Mouse (Mus musculus): ENCODE results near the gene Cox6b1.
A peak's percentile ranks its signal among the peaks of the same experiment; 100 is the strongest.

Gene Cox6b1

DNA sequence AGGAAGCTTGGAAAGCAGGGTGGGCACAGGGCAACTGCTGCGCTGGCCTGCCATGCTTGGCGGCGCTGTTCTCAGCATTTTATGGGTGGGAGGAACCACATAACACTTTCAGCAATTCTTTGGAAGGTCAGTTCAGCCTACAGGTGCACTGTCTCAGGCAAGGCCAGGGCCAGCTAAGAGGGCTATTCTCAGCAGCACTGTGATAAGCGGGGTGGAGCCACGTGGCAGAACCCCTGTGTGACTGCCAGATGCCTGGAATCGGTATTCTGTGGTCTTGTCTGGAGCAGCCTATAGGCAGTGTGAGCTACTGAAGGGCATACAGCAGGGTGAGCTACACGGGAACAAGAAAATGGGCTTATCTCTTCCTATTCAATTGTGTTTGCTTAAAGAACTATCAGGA, 15.9 kb downstream of the Cox6b1 start:
- DNase-seq (ENCODE audit: low spot score in 2 of 2) = no peak

DNA sequence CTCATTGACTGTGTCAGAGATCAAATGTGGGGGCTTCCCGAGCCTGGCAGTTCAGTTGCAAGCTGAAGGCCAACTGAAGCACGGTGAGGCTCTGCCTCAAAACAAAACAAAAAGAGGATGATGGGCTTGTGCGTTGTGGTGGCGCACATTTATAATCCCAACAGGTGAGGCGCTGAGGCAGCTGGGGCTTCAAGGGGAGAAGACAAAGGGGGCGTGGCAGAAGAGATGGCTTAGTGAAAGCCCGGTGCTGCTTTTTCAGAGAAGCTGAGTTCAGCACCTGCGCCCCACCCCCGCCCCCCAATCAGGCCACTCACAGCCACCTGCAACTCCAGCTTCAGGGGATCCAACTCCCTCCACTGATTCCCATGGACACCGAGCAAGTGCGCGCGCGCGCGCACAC, 17.5 kb downstream of the Cox6b1 start:
- DNase-seq (ENCODE audit: low spot score in 2 of 2) = no peak

DNA sequence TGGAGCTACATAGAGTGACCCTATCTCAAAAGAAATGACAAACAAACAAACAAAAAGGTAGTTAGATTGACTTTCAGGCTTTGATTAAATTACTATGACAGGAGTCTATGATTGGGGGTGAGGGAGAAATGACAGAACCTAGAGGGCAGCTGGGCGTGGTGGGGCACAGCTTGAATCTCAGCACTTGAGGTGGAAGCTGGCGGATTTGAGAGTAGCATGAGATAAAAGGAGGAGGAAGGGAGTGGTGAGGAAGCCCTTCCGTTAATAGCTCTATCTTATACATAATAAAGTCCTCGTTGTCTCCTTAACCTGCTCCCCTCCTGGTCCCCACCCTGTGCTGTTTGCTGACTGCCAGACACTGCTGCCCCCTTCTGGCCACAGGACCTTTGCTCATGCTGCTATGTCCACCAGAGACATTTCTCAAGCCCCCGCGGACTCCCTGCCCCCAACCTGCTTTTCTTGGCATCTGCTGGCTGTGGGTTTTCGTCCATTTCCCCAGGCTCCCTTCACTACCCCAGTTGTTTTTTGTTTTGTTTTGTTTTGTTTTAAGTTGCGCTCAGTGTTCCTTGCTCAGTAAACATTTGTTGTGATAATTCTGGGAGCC, 18.1 kb downstream of the Cox6b1 start:
- peak in 1 of 2 experiments; percentile 34 for DNase-seq (ENCODE audit: low spot score in 2 of 2)

DNA sequence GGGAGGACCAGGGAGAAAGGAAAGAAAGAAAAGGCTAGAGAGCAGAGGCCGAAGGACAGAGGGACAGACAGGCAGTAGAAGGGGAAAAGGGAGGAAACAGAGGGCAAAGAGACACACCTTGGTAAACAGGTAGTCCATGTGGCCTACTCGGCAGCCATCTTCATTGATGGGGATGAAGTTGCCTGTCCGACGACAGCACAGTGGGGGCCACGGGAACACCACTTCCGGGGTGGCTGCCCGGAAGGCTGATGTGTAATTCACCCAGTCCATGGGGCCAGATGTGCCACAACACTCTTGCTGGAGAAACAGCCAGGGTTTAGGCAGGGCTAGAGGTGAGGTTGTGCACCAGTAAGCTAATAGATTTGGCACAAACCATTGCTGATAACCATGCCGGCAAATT, 21.0 kb downstream of the Cox6b1 start:
- DNase-seq (ENCODE audit: low spot score in 2 of 2) = no peak

DNA sequence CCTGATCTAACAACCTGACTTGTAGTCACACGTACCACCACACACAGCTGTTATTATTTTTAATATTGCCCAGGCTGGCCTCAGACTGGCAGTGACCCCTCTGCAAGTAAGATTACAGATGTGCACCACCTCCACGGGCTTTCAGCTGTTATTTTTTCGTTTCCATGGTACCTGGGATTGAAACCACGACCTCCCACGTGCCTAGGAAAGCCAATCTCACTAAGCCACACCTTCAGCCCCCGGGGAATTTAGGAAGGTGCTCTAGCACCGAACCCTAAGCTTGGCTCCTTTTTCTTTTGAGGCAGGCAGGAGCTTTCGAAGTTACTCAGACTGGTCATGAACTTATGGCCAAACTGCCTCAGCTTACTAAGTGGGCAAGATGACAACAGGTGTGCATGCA, 21.5 kb downstream of the Cox6b1 start:
- DNase-seq (ENCODE audit: low spot score in 2 of 2) = no peak

DNA sequence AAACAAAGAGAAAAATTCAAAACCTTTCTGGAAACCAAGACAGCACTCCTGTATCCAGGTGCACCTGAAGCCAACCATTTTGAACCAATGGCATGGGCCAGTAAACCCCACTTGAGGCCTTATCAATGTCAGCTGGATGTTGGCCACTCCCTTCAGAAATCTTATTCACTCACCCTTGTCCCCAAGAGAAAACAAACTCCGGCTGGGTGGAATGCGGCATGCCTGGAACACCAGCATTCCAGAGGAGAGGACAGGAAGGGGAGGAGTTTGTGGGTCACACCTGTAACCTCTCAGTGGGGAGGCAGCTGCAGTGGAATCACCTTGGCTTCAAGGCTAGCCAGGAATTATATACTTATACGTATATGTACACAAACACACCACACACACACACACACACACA, 23.4 kb downstream of the Cox6b1 start:
- no peak for DNase-seq (ENCODE audit: low spot score in 2 of 2)

DNA sequence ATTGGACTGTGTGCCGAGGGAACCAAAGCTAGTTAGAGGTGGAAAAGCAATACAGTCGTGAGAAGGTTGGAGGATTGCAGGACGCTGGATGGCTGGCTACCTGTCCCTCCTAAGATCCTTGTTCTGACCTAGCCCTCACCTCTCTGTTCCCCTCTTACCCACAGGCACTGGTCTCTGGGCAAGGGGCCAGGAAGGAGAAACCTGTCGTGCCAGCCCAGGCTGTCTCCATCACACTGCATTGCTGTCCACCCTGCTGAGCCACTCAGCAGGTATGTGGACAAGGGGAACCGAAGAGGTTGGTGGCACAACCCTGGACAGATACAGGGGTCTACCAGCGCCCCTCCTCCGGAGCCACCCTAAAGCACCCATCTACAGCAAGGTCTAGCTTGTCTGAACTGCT, 25.3 kb downstream of the Cox6b1 start:
- no peak for DNase-seq (ENCODE audit: low spot score in 2 of 2)

DNA sequence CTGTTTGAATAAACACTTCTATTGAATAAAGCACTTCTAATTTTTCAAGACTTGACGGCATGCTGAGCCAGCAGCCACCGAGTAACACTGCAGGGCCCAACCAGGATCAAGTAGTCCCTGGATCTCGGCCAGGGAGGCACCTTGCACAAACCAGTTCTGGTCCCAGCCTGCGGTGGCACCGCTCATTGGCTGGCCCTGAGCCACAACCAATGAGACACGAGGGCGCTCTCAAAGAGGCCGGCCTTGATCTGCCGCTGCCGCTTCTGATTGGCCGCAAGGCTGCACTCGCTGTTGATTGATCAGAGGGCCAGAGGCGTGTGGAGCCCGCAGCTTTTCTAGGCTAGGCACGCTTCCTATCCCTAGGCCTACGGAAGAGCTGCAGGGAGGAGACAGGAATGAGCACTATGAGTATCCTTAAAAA, 26.0 kb downstream of the Cox6b1 start:
- peak; percentile 90 to 92 for DNase-seq (ENCODE audit: low spot score in 2 of 2)

DNA sequence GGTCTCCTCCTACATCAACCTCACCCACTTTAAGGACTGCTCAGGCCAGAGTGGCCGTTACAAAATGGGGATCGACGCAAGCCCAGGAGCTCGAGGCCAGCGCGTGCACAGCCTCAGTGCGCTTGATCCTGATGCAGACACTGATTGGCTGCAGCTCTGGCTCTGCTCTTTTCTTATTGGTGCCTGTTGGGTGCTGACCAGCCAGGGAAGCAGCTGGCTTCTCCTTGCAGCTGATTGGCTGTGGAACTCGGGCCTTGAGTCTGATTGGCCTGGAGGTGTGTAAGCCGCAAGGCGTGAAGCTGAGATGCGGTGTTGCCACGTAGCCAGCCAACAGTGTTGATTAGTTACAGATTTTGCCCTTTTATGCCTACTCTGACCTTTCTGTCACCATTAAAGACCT, 27.2 kb downstream of the Cox6b1 start, which contains the start of gene Zbtb32:
Gene Zbtb32 (minus strand): TSS at position 124 of the 400 bp plus-strand sequence.
- no peak for DNase-seq (ENCODE audit: low spot score in 2 of 2)

DNA sequence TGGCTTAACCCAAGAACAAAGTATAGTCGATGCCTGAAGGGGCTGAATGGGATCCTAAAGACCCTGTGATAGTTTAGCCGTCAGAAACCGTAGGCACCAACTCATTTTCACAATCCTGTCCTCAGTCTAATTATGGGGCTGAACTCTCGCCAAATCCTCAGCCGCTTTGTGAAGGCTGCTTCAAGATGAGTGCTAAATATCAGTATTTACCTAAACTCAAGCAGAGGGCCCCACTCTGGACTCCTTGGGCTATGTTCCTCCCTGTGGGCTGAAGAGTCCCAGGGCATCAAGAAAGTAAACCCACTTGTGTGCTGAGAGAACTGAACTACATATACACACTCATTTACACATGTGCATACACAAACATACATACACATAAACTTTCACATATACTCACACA, 29.1 kb downstream of the Cox6b1 start:
- no peak for DNase-seq (ENCODE audit: low spot score in 2 of 2)

DNA sequence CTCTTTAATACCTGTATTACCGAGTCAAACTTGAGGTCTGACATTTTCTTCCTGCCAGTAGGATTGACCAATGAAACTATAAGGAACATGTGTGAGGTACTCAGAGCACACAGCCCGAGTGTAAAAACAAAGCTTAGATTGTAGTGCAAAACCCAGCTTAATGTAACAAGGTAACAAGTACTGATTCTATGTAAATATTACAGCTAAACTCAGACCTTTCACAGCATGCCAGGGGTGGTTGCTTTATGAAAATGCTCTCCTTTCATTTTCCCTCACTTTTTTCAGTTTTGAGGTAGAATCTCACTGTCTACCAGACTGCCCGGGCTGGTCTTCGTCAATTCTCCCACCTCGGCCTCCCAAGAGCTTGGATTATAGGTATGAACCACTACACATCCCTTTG, 29.9 kb downstream of the Cox6b1 start:
- DNase-seq (ENCODE audit: low spot score in 2 of 2) = no peak

DNA sequence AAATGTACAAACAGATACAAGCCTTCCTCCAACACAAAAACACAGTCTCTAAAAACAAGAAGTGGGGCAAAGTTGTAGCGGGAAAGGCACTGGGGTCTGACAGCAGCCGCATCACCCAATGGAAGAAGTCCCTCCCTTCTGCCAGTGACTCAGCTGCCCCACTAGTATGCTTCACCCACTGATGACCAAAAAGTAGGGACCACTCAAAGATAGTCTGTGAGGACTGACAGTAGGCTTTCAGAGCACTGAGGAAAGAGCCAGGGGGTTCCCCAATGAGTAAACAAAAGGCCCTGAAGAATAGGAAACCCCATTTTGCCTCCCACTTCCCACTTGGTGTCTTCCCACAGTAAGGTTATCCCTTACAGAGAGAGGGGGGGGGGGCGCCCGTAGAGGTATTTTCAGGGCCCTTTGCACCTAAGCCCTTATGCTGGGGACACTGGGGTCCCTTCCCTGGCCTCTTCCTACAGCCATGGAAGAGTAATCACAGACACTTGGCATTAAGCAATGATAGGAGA, 31.4 kb downstream of the Cox6b1 start:
- DNase-seq (ENCODE audit: low spot score in 2 of 2) = no peak

DNA sequence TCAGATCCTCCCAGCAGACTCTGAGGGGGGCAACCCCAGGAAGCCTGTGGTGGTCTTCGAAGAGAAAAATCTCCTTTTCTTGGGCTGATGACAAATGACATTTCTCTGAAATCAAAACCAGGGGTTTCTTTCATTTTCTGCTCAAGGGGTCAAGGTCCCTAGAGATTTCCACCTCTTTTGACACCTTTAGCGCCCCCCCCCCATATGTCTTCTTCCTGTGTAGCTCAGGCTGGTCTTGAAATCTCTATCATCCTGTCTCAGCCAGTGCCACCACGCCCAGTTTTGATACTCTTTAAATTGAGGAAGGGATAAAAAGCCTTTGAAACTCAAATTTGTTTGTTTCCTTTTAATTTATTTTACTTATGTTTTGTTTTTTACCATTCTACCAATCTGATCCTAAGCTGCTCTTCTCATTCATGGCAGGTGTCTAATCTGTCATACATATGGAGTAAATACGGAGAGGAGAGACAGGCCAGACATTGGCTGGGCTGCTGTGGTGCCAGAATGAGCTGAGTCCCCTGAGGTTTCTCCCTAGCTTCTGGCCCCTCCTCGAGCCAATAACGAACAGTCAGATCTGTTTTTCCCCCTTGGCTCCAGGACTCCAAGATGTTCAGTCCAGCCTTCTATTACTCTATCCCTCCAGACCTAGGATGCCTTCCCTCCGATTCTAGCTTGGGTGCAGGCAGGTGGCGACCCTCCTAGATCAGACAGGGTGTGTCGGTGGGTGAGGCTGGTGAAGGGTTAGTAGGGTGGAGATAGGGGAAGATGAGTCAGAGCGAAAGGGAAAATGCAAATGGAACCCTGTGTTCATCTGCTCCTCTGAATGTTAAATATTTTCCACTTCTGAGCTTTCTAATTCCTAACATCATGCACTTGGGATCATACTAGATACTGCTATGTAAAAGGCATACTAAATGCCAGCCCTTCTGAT, 32.1 kb downstream of the Cox6b1 start:
- no peak for DNase-seq (ENCODE audit: low spot score in 2 of 2)

DNA sequence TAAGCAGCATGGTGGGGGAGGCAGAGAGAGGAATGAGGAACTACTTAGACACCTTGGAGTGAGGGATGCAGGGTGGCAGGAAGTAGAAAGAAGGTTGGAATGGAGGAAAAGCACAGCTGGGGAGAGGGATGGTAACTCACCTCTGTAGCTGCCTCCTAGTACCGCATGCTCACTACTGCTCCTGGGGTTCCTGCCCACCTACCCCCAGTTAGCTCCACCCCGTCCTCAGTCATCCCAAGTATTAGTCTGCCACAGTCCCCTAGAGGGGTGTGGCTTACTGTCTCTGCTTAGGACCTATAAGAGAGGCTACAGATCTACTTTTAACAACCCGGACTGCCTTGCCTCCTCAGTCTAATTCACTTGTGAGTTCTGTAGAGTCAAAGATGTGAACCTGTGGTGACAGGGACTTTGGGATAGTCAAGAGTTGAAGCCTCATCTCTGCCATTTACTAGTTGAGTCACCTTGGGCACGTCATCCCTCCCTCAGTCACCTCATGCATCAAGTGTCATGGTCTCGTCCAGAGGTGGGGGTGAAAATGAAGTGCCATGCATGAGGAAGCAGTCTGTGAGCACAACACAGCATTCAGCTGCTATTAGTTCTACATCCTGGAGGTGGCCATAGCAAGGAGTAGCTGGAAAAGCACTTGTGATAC, 33.1 kb downstream of the Cox6b1 start:
- DNase-seq (ENCODE audit: low spot score in 2 of 2) = no peak

DNA sequence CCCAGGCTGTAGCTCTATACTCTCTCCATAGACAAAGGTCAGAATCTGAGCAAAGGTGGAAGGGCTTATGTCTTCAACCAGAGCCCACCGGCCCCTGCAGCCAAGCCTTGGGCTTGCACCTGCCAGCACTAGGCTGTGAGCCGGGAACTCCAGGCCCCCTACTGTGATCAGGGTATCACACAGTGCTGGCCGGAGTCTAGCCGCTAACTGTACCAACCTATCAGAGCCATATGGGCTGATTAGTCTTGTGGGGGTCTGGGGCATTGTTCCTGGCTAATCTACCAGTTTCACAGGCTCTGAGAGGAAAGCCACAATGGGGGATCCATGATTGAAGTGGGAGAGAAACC, 34.4 kb downstream of the Cox6b1 start:
- DNase-seq (ENCODE audit: low spot score in 2 of 2) = no peak

DNA sequence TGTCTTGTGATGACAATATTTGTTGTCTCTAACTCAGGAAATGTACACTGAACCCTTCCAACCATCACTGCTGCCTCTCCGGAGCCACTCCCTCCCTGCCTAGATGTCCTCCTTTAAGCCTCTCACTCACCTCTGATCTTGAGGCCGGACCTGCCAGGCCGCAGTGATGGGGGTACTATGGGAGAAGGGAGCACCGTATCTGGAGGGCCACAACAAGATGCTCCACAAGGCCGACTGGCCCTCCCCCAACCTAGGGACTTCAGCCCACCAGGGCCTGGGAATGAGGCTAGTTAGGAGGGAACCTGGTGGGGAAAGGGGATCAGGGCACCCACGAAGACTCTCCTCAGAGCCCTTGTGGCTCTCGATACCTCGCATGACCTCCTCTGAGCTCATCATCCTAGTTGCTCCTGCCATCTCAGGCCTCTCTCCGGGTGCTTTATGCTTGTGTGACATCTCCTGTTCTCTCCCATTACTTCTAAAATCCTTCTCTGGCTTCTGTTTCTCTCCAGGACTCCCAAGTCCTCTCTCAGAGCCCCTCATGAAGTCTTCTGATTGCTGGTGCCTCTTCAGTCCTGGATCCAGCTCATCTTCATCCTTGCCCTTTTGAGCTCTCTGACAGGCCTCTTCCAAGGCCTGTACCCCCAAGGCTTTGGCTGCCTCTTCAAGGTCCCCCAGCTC, 34.9 kb downstream of the Cox6b1 start:
- DNase-seq (ENCODE audit: low spot score in 2 of 2) = no peak

DNA sequence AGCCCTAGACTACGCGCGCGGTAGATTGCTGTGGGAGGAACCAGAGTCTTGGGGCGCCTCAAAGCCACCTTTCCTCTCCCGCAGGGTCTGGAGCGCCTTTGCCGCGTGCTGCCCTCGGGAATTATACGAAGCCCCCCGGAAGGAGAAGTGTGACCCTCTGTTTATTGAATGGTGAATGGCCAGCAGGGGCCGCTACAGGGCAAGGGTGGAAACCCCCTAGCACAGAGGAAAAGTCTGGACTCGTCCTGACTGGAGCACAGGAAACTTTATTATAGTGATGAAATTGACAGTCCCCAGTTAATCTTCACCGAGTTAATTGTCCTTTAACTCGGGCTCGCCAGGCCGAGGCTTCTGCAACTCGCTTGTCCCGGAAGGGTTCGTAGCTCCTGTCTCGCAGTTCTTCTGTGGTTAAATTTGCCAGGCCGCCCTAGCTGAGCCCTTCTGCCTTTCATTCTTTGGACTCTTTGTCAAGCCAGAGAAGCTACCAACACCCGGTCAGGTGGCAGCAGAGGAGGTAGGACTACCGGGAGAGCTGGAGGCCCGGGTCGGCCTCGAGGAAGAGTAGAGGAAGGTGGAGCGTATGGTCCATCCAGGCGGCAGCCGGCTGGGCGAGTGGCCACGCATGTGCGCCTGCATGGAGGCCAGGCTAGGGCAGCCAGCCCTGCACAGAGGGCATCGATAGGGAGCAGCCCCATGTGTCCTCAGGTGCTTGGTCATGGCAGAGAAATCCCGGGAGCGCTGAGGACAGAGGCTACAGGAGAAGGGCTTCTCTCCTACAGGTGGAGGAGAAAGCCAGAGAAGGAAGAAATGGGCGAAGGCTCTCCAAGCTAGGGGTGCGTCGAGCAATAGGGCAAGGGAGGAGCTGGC, 36.3 kb downstream of the Cox6b1 start:
- peak; percentile 75 to 83 for DNase-seq (ENCODE audit: low spot score in 2 of 2)

DNA sequence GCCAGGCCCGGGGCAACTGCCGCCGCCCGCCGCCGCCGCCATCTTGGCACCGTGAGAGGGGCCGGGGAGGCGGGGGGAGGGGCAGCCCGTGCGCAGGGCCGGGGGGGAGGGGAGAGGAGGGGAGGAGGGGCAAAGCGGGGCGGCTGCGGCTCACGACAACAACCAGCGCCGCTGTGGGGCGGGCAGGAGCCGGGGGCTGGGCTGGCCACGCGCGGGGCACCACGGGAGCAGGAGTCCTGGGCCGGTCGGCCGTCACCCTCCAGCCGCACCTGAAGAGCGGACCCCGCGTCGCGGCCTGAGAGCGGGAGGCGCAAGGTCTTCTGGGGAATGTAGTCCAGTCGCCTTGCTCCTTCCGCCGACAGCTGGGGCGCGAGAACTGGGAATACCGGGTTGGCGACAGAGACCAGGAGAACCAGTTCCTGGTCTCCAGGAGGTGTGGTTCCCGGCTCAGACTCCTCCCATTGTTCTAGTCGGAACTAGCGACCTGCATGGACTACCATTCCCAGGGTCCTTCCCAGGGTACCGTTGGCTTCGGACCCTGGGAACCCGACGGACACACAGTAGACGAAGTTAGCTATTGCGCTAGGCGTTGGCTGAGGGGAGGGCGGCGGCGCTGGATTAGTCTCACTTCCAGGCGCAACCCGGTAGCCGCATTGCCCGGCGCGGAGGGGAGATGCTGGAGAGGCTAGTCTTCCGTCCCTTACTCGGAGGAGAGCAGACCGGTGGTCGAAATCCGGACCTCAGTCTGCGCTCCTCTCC, 37.1 kb downstream of the Cox6b1 start, which contains the start of gene Kmt2b:
Gene Kmt2b (minus strand): TSS at position 51 of the 759 bp plus-strand sequence.
- DNase-seq (ENCODE audit: low spot score in 2 of 2) = peak; percentile 94 to 95

DNA sequence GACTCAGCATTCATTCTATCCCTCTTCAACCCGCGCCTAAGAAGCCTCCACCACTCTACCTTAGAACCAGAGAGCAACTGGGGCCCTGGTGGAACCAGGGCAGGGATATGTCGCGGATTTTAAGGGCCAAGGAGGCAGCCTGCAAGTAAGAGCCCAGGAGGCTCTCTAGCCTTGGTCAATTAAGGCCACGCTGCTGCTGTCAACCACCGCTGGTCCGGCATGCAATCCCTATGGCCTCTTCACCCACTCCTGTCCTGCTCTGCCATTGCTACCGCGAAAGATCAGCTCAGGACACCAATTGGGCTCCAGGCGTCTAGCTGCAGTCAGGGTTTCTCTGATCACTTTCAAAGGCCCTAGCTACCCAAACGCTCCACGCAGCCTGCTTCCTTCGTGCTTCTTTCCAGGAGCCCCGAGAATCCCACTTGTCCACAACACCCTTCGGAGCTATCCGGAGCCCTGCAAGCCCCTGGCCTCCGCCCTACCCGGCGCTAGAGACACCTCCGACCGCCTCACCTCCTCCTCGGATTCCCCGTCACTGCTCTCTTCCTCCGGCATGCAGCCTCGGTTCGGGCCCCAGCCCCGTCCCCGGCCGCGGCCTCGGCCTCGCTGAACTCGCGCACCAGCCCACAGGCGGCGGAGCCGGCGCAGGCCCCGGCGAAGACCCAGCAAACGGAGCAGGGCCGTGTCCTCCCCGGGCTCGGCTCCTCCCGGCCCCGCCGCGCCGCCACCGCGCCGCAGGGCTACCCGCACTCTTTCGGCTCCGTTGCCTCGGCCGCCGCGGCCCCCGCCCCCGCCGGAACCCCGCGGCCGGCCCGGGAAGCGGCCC, 37.9 kb downstream of the Cox6b1 start:
- DNase-seq (ENCODE audit: low spot score in 2 of 2) = peak; percentile 38 to 50
